Mouse (Mus musculus): Measurements from ENCODE around the gene Mrps6. TPM values are rescaled to one million over a fixed set of nuclear protein-coding genes. Genes with fewer than 3 reads are reported as not detected.

Mrps6 gene
- polyA plus RNA-seq (2012; rRNA removed): 156 and 200 TPM in 2 replicates

DNA sequence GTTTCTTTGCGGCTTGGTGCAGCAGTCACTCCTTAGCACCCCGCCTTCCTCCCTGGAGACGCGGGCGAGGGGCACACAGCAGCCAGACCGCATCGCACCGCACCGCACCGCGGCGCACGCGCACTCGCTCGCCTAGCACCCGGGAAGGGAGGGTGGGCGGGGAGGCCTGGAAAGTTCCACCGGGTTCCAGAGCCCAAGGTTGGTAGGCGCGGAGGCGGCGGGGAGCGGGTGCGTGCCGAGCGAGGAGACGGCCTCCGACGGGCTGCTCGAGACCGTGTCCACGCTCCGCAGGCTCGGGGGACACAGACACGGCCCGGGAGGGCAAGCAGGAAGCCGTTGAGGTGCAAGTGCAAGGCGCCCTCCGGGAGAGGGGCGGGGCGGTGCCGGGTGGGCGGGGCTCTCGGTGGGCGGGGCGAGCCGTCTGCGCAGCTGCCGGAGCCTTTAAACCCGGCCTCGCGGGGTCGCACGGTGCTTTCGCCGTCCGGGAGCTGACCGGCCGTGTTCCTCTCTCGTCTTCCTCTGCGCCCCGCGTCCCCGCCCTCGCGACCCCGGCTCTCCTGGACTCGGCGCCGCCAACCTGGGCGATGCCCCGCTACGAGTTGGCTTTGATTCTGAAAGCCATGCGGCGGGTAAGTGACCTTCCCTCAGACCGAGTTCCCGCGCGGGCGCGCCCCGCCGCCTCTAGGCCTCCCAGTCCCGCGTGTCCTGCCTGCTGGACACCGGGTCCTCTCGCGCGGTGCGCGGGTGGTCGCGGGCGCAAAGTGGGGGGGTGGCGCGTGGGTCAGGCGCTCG lies at the start of gene Mrps6, which contains the start of the genes Gm49711 and Slc5a3:
Gene Mrps6, plus strand, starts transcription at position 419 of the 792 bp plus-strand sequence.
Gene Gm49711, plus strand, starts transcription at position 465 of the 792 bp plus-strand sequence.
Gene Slc5a3, plus strand, starts transcription at position 471 of the 792 bp plus-strand sequence.
- DNase-seq (ENCODE audit: low read depth): no peak

DNA sequence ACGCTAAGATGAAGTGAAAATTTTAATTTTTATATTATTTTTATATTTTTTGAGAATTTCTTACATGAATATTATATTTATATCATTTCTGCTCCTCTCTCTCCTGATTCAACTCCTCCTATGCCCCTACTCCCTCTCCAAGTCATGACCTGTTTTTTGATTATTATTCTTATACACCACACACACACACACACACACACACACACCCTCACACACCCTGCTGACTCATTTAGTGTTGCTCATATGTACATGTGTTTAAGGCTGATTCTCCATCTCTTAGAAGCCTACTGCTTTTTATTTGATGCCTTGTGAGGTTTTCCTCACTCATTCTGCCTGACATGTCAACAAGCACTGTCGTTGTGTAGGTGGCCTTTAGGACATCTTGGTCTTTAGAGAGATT lies 48.5 kb upstream of the Mrps6 start:
- DNase-seq (ENCODE audit: low read depth): no peak

DNA sequence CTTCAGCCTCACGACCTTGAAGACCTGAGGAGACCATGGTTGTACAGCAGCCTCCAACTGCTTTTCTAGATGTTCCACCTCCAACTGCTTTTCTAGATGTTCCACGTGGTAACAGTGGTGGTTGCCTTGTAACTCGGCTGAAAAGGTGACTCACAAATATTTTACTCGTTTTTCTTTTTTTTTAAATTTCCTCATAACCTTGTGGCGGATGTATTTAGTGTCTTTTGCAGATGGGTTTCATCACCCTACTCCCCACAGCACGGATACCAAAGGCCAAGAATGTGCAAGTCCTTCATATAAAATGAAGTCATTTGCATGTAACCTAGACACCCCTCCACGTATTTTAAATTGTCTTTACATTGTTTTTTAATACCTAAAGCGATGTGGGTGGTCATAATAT lies 41.3 kb upstream of the Mrps6 start:
- DNase-seq (ENCODE audit: low read depth): no peak

DNA sequence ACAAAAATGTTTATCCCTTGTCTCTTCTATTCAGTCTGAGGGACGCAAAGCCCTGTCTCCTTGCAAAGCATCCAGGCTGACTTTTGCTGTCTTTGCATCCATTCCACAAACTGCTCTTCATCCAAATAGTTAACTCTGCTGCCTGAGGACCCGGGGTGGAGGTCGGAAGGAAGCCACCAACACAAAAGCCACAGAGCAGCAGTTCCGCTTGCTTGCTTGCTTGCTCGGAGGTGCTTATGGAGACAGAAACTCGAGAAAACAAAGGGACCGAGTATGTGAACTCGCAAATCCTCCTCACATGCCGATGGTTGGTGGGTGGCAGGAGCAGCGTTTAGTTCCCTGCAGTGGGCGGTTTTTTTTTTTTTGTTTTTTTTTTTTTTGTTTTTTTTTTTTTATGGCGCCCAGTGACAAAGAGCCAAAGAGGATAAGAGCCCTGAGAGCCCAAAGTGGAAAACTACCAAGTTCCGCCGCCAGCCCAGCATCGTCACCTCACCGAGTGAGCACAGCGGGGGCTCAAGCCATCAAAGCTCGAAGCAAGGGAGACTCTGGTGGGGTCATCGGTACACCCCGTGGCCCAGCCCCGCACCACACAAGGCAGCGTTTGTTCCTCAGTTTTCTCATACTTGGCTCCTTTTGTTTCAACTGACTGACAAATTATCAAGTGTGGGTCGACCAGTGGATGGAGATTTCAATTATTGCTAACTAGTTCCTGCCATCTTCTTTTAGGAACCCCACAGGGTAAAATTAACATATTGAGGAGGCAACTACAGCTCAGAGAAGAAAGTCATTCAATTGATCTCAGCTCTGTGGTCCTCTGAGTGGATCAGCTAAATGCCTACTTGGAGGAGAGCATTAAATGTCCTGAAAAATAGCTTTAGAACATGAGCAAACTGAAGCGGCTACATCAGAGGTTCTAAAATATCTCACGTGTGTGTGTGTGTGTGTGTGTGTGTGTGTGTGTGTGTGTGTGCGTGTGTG lies 38.6 kb upstream of the Mrps6 start:
- DNase-seq (ENCODE audit: low read depth): no peak

DNA sequence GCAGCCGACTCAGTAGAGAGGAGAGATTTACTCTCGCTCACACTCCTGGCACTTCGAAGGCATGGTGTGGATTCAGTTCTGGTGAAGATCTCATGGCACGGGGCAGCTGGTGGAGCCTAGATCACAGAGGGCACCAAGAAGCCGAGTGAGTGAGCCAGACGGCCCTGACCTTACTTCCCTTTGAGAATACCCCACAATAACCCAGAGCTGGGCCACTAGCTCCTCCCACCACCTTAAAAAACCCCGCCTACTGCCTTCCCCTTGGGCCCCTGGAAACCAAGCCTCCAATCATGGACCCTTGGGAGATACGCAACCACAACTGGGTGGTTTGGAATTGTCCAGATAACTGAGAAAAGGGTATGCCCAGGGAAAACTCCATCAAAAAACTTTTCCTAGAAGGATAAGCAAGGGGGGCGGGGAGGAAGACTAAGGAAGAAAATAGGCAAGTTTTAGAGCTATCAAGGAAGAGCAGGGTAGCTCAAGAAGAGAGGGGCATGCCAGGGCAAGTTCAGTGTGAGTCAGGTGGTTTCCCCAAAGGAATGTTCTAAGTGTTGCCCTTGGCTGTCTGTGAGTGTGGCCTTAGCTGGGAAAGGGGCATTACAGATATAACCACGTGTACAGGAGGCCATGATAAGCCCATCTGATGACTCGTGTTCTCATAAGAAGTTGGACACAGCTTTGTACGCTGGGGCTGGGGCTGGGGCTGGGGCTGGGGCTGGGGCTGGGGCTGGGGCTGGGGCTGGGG lies 36.2 kb upstream of the Mrps6 start:
- no peak for DNase-seq (ENCODE audit: low read depth)

DNA sequence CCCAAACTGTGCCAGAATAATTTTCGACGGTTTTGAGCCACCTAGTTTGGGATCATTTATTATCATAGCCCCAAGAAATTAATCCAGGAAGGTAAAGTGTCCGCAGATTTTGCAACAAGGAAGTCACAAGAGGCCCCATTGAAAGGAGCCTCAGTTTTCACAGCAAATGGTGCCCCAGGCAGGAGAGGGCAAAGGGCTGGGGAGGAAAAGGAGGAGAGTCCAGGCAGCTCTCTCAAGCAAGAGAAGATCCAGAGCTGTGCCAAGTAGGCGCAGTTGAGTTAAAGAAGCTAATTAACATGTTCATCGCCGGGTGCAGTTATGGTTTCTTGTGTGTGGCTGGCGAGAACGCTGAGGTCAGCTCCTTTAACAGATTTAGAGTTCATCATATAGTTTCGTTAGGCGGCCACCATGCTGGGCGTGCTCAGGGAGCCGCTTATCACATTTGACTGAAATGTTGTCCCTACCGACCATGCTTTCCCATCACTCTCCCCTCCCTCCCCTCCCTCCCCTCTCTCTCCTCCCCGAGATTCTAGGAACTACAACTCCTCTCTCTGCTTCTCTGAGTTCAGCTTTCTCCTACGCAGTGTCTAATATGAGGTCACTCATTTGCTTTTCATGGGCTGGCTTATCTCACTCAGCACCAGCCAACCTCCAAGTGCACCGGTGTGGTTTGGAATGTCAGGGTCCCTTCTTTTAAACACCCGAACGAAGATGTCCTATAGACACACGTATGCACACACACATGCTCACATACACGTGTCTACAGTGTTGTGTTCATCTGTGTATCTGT lies 35.4 kb upstream of the Mrps6 start:
- no peak for DNase-seq (ENCODE audit: low read depth)

DNA sequence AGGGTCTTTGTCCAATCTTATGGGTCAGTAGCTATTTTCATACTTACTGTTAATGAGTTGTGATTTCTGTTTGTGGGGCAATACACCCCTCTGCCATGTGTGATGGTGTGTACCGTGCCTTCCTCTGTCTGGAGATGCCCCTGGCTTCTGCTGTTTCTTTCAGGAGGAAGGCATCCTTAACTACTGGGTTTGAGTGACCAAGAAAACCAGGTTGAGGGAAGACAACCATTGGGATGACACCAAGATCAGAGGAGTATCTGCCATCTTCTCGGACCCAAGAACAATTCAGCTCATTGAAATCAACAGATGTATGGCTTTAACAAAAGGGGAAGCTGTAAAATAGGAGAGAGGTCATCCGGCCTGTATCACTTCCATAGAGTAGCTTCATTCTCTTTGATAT lies 24.8 kb upstream of the Mrps6 start:
- no peak for DNase-seq (ENCODE audit: low read depth)

DNA sequence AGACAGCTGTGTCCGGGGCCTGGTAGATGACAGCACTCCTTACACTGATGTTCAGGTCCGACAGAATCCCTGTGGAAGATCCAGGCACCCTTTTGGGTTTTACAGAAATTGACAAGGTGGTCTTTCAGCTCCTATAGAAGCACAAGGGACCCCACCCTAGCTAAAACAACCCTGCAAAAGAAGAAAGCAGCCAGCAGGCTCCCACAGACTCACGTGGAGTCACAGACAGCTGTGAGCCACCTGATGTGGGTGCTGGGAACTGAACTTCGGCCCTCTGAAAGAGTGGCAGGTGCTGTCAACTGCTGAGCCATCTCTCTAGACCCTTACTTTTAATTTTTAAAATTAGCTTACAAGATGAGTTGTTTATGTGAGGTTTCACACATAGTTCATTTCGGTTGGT lies 23.4 kb upstream of the Mrps6 start:
- no peak for DNase-seq (ENCODE audit: low read depth)

DNA sequence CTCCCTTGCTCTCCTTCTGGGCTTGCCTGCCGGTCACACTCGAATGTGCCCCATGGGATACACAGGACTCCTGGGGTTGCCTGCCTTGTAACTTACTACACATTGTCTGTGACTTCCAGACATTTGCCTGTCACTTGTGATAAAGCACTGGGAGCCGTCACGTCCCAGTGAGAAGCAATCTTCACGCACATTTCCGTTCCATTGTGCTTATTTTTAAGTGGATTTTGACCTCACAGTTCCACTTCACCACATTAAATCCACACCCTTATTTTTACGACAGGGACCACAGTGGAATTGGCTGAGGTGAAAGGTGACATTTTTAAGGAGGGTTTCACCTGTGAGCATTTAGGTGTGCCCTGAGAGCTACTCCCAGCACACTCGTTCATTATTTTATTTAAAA lies 21.4 kb upstream of the Mrps6 start:
- no peak for DNase-seq (ENCODE audit: low read depth)

DNA sequence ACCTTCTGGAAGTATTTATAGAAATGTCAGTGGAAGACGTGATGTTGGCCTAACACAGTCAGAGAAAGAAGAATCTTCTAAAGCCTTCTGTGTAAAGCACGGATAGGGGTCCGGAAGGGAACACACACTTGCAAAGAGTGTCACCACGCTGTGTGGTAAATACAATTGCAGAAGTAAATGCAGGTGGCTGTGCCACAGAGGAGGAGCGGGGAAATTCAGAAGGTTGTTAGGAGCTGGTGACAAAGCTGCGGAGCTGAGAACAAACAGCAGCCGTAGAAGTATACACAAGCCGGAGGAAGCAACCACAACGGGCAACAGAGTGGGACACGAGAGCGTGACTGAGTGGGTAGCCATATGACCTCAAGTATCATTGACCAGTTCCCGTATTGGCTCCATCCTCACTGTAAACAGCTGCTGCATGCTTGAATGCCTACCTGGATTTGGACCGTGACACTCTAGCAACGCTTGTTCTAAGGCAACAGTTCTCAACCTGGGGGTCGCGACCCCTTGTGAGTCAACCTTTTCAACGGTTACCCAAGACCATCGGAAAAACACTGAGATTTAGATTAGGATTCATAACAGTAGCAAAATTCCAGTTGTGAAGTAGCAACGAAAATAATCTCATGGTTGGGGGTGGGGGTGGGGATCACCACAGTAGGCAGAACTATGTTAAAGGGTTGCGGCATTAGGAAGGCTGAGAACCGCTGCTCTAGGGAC lies 20.0 kb upstream of the Mrps6 start:
- DNase-seq (ENCODE audit: low read depth): no peak

DNA sequence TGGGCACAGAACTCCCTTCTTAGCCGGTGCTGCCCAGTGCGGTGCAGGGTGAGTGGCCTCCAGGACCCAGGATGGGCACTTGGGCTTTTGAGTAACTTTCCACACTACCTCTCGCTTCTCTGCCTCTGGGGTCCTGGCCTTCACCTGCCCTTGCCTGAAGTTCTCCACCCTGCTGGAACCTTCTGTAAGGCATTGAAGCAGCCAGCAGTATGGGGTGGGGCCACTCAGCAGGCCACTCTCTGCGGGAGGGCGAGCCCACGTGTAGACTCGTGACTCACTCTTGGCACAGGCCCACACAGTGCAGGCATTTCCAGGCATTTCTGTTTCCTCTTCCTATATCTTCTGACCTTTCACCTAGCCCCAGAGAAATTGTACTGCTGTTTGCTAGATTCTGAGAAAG lies 18.6 kb upstream of the Mrps6 start:
- DNase-seq (ENCODE audit: low read depth): no peak

DNA sequence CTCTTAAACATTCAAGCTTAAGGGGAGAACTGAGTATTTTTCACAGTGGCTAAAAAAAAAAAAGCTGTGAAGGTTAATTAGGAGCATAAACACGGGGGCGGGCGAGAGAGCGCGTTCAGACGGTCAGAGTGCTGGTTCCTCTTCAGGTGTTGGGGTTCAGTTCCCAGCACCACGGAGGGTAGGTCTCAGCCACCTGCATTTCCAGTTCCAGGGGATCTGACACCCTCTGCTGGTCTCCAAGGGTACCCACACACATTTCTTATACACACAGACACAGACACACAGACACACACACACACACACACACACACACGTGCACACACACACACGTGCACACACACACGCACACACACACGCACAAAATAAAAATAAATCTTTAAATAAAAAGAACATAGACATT lies 18.1 kb upstream of the Mrps6 start:
- no peak for DNase-seq (ENCODE audit: low read depth)

DNA sequence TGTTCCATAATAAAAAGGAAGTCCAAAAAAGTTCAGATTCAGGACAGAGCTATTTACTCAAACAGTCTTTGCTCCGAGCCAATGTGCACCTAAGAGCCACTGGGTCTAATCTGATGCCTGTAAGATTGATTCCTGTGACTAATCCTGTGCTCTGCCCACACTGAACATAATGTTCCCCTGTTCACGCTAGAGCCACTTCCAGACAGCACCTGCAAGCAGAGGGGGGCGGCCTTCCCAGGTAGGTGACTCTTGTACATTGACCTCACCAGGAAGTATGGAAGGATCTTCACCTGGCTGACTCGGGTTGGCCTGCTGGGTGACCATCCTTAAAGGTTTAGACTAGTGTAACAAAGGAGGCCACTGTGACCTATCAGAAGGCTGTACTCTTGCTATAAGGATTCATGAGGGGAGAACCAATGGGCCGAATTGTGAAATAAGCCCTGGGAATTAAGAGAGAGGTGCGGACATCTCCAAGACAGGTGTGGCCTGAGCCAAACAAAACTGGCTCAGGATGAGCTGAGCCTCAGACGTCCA lies 6.2 kb upstream of the Mrps6 start:
- peak; percentile 90 for DNase-seq (ENCODE audit: low read depth)

DNA sequence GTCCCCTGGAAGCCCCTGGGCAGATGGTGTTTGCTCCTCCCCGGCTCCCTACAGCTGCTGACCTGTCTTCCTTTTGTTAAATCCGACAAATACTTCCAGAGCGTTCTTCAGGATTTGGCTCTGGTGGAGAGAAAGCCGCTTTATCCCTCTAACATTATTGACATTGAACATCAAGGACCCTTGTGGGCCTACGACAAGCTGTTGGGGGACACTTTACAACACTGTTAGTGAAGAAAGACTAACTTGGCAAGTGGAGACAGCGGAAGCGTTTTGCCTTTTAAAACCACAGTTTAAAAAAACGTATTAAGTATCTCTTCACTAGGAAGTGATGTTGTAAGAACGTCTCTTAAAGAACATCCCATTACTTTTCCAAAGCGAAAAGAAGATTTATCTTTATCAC lies 5.5 kb upstream of the Mrps6 start:
- DNase-seq (ENCODE audit: low read depth): no peak

DNA sequence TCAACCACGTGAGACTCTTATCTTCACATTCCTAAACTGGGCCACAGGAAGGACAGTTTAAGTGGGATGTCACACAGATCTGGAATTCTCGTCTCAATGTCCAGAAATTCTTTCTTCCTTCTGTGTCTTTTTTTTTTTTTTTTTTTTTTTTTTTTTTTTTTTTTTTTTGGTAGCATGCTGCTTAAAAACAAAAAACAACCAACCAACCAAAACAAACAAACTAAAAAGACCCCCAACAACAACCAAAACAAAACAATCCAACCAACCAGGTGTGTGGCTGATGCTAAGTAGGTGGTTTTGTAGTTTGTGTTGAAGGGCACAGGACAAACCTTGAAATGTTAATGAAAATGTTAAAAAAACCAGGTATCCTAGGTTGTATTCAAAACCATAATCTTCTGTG lies 1.4 kb upstream of the Mrps6 start:
- DNase-seq (ENCODE audit: low read depth): no peak

DNA sequence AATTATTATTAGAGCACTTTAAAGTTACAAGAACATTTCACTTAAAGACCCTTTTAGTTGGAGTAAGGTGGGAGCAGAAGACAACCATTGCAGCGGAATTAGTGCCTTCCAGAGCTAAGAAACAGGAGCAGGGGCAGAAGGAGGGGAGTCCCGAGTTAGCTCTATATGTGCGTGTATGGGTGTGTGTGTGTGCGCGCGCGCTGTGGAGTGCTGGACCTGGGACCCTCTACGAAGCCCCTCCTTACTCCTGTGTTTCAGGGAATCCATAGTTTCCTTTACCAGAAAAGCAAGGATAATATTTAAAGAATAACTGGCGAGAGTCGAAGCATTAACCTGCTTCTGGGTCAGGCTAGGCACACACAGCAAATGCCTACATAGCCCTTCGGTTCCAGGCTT lies 616 bp upstream of the Mrps6 start:
- no peak for DNase-seq (ENCODE audit: low read depth)

DNA sequence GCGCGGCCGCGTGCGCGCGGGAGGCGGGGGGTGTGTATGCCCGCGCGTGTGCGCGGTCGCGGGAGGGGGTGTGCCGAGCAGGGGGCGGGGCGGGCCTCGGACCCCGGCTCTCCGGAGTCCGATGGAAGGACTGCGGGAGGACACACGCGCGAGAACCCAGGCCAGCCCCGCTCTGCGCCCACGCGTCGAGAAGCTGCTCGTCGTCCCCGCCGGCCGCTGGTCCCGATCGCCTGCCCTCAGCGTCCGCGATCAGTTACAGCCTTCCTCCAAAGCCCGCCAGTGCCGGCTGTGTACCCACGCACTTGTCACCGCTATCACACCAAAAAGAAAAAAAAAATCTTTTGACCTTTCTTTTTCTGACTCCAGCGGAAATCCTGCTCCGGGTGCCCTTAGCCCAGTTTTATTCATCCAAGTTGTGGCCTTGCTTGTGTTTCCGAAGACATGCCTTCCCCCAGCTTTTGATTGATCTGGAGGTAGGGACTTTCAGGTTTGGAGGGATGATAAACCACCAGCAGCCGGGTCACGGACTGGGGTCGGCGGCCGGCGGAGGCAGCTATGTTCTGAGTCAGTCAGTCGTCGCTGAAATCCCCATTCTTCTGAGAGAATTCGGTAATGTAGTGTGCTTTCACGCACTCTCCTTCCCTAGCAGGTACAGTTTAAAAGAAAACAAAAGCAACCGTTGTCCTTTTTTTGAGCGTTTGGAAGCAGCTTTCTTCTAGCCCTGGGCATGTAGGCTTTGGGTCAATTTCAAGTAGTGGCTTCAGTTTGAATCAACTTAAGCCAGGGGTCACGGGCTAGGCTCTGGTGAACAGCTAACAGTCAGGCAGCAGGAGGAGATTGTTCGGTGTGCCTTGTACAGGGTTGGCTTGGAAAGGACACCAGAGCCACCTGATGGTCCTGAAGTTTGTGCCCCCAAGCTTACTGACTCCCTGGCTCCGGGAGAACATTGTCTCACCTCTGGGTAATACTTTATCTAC lies 862 bp downstream of the Mrps6 start:
- DNase-seq (ENCODE audit: low read depth): no peak

DNA sequence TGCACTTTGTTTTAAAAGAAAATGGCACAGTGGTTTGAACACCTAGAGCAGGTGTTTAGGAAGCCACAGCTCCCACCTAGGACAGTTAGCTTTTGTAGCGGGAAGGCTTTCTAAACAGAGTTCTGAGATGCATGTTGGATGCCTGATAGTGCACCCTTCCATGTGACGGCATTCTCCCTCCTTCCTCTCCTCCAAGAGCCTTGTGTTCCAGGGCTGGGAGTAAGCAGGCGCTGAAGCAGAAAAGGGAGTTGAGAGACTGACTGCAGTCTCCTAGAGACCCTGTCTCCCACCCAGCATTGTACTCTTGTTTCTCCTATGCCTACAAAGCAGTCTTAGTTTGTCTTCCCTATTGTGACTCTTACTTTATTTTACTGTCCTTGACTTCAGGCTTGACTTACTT lies 2.1 kb downstream of the Mrps6 start:
- DNase-seq (ENCODE audit: low read depth): no peak

DNA sequence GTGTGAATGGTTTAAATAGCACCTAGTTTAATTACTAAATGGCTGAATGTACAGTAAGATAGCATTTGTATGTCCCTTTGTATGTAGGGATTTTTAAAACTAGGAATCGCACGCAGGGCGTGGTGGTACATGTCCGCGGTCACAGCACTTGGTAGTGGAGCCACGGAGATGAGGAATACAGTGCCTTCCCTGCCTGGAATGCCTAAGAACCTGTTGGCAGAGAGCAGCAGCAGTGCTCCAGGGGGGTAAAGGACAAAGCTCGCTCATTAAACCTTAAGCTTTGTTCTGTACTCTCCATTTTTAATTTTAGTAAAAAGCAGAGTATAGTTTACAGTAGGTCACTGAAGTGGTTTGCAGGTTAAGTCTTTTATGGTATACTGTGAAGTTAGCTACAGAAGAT lies 3.5 kb downstream of the Mrps6 start:
- no peak for DNase-seq (ENCODE audit: low read depth)
